In genomic region chrX:93502865-93503353, GRCm38 (mm10) we compare ENCODE assay signal across 21 mouse cellular contexts.
A peak's percentile ranks its signal among the peaks of the same experiment; 100 is the strongest.
DNase-seq lines count a peak whose midpoint lies in the region; ATAC-seq lines count a peak whose summit lies in the region.
"Had no signal": no experiment of that assay in that cellular context is flagged by ENCODE, and none has a peak within 500 bp of the region (broad histone marks: within the 10 kb centered on the region; RNA-seq: fewer than 3 reads in every experiment).

No protein-coding gene starts in this region.

- intact Hi-C loops in heart, postnatal 25 days (cut with DNase I) = no loop called here

- DNase-seq in heart, adult 18-20 months = peak; percentile 0 to 10
- DNase-seq in heart, postnatal 25 days (ENCODE audit: low spot score) = no peak
- DNase-seq in Muller cell, postnatal 12 days (ENCODE audit: inconsistent ontology term) = peak; percentile 27
- peak; percentile 7 for DNase-seq in kidney, postnatal 10 days
- DNase-seq in layer of hippocampus, postnatal 25 days (ENCODE audit: extremely low spot score in 1 of 2, low spot score in 1 of 2) = no peak
- DNase-seq: adrenal gland, postnatal 14 days; cerebellum, adult 9-10 months; gastrocnemius, postnatal 10 days; liver, postnatal 0 days; thymus, adult 2 months; thymus, postnatal 4 days had no signal

- H3K9me3 ChIP-seq in heart, embryonic 16.5 days (replicated peaks; ENCODE audit: control insufficient read depth, low read length) = no peaks in the 10 kb centered on the region
- no peaks in the 10 kb centered on the region for H3K9me3 ChIP-seq in heart, embryonic 11.5 days (replicated peaks; ENCODE audit: control insufficient read depth, low read length)
- H3K9me3 ChIP-seq: limb, embryonic 12.5 days; midbrain, embryonic 10.5 days had no signal

- no peaks in the 10 kb centered on the region for H3K36me3 ChIP-seq in heart, embryonic 16.5 days (ENCODE audit: control insufficient read depth, insufficient read depth)
- H3K36me3 ChIP-seq in heart, embryonic 11.5 days (ENCODE audit: control insufficient read depth, insufficient read depth, low read length) = no peaks in the 10 kb centered on the region
- H3K36me3 ChIP-seq: limb, embryonic 12.5 days; midbrain, embryonic 10.5 days had no signal

- ATAC-seq in heart, embryonic 16.5 days (replicated peaks; ENCODE audit: extremely low read depth, insufficient read depth, low FRiP score) = no peak
- ATAC-seq in heart, embryonic 11.5 days (replicated peaks; ENCODE audit: insufficient number of reproducible peaks, low FRiP score, low TSS enrichment) = no peak
- ATAC-seq: forebrain, embryonic 16.5 days; inflammation-experienced regulatory T-cells, adult 6 months; liver, postnatal 0 days; lung, postnatal 0 days; midbrain, embryonic 16.5 days had no signal

- 0 out of 2 replicates have a peak overlapping the region, but pooled peaks have one; percentile 9 for H3K4me2 ChIP-seq in heart, embryonic 16.5 days (ENCODE audit: low read depth, low read length)
- no peak overlapping the region for H3K4me2 ChIP-seq in heart, embryonic 11.5 days
- H3K4me2 ChIP-seq: hindbrain, embryonic 14.5 days; limb, embryonic 12.5 days; liver, embryonic 11.5 days had no signal

- no peaks in the 10 kb centered on the region for H3K4me1 ChIP-seq in heart, embryonic 16.5 days (ENCODE audit: control insufficient read depth, insufficient read depth, low read length)
- no peaks in the 10 kb centered on the region for H3K4me1 ChIP-seq in heart, embryonic 11.5 days (ENCODE audit: control insufficient read depth, insufficient read depth, low read length)
- H3K4me1 ChIP-seq: limb, embryonic 12.5 days; midbrain, embryonic 10.5 days had no signal

- H3K27me3 ChIP-seq in heart, embryonic 16.5 days (ENCODE audit: control insufficient read depth, insufficient read depth, low read length) = no peaks in the 10 kb centered on the region
- H3K27me3 ChIP-seq in heart, embryonic 11.5 days (ENCODE audit: control insufficient read depth, insufficient read depth, low read length) = no peaks in the 10 kb centered on the region
- H3K27me3 ChIP-seq: limb, embryonic 12.5 days had no signal

- WGBS in heart, embryonic 16.5 days = 48% methylated on average over 2 of the region's 2 CpGs
- WGBS in heart, embryonic 11.5 days (ENCODE audit: insufficient replicate concordance) = 76% methylated on average over 2 of the region's 2 CpGs

- H3K4me3 ChIP-seq in heart, embryonic 16.5 days (ENCODE audit: low read length) = no peak overlapping the region
- no peak overlapping the region for H3K4me3 ChIP-seq in heart, embryonic 11.5 days (ENCODE audit: low read depth, low read length)
- H3K4me3 ChIP-seq: limb, embryonic 12.5 days; midbrain, embryonic 10.5 days had no signal

- peak overlapping the region; percentile 71 for H3K27ac ChIP-seq in heart, embryonic 16.5 days (ENCODE audit: low read length)
- H3K27ac ChIP-seq in heart, embryonic 11.5 days (ENCODE audit: low read depth, low read length) = no peak overlapping the region
- H3K27ac ChIP-seq: hindbrain, embryonic 14.5 days; limb, embryonic 12.5 days; midbrain, embryonic 10.5 days had no signal

- H3K9ac ChIP-seq in heart, embryonic 16.5 days (ENCODE audit: low read length) = no peak overlapping the region
- H3K9ac ChIP-seq in heart, embryonic 11.5 days (ENCODE audit: low read depth, low read length) = no peak overlapping the region
- H3K9ac ChIP-seq: hindbrain, embryonic 14.5 days; limb, embryonic 12.5 days; liver, postnatal 0 days had no signal

Comparison
In these comparisons a context has a peak if more than half of its experiments do, and no peak if none do; other contexts are left out.
1. DNase-seq: peak in heart, adult 18-20 months (2 of 2), Muller cell, postnatal 12 days (single experiment) and kidney, postnatal 10 days (single experiment); none in heart, postnatal 25 days (single experiment) and layer of hippocampus, postnatal 25 days (0 of 2).